Mouse (Mus musculus): ENCODE results near the gene Clec16a.

GRCm38 (mm10) chr16:10498096-10498602 is 47.0 kb upstream of the Clec16a start:
- TF ChIP-seq CTCF (IDR thresholded peaks at IDR 0.05; ENCODE audit: low read depth) (no peak), EP300 (IDR thresholded peaks at IDR 0.05; ENCODE audit: low read depth) (no peak)

Data from liver, embryonic 14.5 days (tissue).